Mouse (Mus musculus): Measurements from ENCODE around the gene Dennd1c.

DNA sequence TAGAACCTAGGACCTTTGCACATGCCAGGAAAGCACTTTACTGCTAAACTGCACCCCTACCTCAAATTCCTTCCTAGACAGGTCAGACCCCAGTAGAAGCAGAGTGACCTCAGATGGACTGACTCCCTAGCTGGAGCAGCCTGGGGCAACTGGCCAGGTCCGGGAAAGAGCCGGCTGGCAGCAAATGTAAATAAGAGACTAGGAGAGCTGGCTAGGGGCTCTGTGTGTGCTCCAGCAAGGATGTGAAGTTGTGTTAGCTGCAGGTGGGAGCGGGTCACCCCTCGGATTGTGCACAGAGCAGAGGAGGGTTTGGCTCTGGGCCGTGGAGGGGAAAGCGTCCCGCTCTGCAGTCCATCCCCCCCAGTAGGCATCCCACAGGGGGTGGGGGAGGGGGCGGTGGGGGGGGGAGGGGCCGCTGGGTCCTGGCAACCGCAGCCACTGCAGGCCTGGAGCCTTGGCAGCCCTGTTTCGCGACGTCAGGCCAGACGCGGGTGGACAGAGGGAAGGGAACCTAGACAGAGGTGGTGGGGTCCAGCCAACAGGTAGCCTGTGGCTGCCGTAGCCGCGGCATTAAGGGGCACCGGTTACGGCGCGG, 19.3 kb downstream of the Dennd1c start, which contains the start of gene Crb3:
- TF ChIP-seq MAFK (IDR thresholded peaks at IDR 0.05; ENCODE audit: insufficient replicate concordance, low read length), result no peak
- TF ChIP-seq NRF1 (IDR thresholded peaks at IDR 0.05; ENCODE audit: low read depth, low read length), result no peak
- no peak for TF ChIP-seq POLR2A (IDR thresholded peaks at IDR 0.05; ENCODE audit: low read depth, low read length)
- no peak for TF ChIP-seq MAX (IDR thresholded peaks at IDR 0.05; ENCODE audit: low read length)
- TF ChIP-seq TBP (conservative IDR thresholded peaks at IDR 0.05; ENCODE audit: low read depth, low read length), result no peak
- TF ChIP-seq ZNF384 (IDR thresholded peaks at IDR 0.05; ENCODE audit: low read depth, low read length), result no peak
- no peak for TF ChIP-seq SIN3A (IDR thresholded peaks at IDR 0.05; ENCODE audit: low read length)
- TF ChIP-seq USF1 (IDR thresholded peaks at IDR 0.05; ENCODE audit: low read depth, low read length), result no peak
- no peak for TF ChIP-seq EP300 (IDR thresholded peaks at IDR 0.05; ENCODE audit: low read length)
- no peak for TF ChIP-seq CTCF (conservative IDR thresholded peaks at IDR 0.05 in 1 of 2, IDR thresholded peaks at IDR 0.05 in 1 of 2; ENCODE audit: low read depth in 2 of 2, low read length in 2 of 2)
- no peak for TF ChIP-seq POLR2AphosphoS2 (IDR thresholded peaks at IDR 0.05; ENCODE audit: low read depth, low read length)
